Mouse (Mus musculus): ENCODE measurements at regions not wholly inside any gene's neighbourhood (a gene's known extent, or its start where the extent isn't known, plus 50 kb on each side); places are given as distances from the start of the nearest gene placed in this dataset.

- TF ChIP-seq POLR2A (IDR thresholded peaks at IDR 0.05; ENCODE audit: control insufficient read depth, low read depth, low read length) (no peak), CTCF (IDR thresholded peaks at IDR 0.05; ENCODE audit: control insufficient read depth, insufficient read depth, insufficient replicate concordance, low read depth, low read length) (no peak)
Measured at GRCm38 (mm10) chr13:52282500-52282899, 248.6 kb downstream of the Diras2 start.
